Mouse (Mus musculus): ENCODE measurements at regions not wholly inside any gene's neighbourhood (a gene's known extent, or its start where the extent isn't known, plus 50 kb on each side); places are given as distances from the start of the nearest gene placed in this dataset.

DNA sequence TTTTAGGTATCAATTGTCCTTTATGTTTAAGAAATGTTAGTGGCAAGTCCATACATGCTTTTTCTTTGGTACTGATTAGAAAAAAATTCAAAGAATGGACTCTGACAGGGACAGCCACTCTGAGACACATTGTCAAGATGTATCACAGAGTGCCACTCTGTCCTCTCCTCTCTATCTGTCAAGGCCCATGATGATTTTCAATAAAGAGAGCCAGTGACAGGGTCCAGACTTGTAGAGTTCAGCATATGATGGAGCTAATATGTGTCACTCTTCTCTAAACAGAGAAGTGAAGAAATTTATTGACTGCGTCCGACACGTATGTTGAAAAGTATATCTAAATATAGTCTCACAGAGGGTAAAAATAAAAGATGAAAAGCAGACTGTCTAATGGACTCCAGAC is 672.2 kb upstream of the 4930452B06Rik start:
- no peak for DNase-seq

DNA sequence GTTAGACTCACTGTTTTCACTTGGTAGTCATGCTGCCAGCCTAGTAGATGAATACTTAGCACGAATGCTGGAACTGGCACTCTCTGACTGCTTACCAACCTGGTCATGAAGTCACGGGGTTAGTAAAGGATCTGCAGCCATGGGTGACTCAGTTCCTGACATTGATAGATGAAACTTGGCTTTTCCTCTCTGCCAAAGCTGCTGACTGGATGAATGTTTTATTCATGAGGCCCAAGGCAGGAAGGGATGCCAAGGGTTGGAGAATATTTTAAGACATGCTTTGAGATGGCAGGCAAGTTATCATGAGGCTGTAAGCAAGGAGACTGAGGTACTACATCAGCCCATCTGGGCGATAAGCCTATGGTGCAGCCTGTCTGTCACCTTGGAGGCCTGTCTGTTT is 671.1 kb upstream of the 4930452B06Rik start:
- DNase-seq: peak; percentile 7

DNA sequence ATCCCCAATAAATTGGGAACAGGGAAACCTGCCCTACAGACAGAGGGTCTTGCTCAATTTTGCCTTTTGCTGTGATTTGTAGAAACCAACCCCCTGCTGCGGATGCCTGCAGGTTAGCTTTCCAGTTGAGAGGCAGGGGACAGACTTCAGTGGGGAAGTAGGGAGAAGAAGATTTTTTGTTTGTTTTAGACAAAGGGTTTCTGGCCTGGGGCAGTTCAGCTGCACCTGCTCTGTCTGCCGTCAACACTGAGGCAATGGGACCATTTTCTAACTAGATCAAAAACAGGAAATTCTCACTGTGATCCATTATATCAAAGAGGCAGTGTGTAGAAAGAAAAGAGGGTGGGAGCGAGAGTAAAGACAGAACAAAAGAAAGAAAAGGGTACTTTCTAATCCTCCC is 665.6 kb upstream of the 4930452B06Rik start:
- no peak for DNase-seq

DNA sequence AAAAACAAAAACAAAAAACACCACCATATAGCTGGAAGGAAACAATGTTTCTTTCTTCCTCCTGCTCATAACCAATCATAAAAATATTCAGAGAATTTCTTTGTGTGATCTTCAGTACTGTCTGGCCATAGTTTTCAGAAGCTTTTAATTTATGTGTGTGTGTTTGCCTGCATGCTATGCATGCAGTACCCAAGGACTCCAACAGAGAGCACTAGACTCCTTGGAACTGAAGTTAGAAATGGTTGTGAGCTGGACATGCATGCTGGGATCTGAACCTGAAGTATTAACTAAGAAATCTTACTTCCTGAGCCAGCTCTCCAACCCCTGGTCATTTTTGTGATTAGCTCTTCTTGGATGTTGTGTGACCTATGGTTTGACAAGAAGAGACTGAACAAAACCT is 664.7 kb upstream of the 4930452B06Rik start:
- DNase-seq: no peak

DNA sequence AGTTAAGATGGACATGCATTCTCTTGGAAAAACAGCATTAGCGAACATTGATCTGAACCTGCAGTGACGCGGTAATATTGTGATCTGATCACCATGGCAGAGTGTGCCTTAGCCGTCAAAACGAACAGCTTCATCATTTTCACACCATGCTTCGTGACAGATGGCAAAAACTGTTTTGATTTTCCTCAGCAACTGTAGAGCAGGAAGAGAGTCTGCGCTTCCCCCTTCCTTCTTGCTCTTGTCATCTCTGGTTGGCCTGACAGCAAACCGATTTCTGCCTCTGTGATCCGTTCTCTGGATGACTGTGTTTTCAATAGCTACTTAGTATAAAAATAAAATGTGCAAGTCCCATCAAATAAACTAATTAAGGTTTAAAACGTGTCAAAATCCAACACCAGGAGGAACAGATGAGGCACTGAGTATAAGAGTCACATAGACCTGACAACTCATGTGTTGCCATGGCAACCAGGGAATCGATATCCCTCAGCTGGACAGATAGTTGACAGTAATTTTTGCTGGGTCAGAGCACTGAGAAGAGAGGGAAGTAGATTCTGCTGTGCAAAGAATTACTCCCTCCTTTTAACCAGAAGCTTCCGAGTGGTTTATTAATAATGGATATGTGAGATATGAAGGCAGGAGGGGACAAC is 663.9 kb upstream of the 4930452B06Rik start:
- no peak for DNase-seq

DNA sequence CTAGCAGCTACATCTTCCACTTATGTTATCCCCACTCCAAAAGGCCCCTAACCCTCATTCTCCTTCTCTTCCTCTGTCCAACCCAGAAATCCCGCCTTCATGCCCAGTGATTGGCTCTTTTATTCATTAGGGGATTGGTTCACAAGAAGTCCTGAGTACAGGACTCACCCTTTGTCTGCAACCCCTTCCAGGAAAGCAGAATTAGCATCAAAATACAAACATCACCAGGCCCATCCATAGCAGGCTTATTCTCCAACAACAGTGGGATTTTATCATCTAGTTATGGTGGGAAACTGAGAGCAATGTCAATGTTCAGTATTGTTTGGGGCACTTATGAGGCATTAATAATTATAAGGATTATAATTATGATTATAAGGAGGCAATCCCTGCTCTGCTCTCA is 661.3 kb upstream of the 4930452B06Rik start:
- DNase-seq: no peak

DNA sequence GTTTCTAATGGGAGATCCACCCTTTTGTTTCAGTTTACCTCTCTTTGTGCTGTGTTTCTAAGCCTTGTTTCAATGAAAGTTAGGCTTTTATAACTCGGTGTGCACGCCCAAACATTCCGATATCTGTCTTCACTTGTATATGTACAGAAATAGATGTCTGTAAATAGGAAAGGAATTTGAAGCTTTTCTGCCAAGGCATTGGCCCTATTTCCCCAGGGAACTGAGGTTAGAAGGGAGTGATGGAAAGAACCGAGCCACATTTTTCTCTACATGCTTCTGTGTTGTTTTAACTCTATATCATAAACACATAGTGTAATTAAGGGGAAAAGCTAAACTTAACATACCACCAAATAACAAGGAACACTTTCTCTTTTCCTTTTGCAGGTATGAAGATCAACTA is 653.8 kb upstream of the 4930452B06Rik start:
- no peak for DNase-seq

DNA sequence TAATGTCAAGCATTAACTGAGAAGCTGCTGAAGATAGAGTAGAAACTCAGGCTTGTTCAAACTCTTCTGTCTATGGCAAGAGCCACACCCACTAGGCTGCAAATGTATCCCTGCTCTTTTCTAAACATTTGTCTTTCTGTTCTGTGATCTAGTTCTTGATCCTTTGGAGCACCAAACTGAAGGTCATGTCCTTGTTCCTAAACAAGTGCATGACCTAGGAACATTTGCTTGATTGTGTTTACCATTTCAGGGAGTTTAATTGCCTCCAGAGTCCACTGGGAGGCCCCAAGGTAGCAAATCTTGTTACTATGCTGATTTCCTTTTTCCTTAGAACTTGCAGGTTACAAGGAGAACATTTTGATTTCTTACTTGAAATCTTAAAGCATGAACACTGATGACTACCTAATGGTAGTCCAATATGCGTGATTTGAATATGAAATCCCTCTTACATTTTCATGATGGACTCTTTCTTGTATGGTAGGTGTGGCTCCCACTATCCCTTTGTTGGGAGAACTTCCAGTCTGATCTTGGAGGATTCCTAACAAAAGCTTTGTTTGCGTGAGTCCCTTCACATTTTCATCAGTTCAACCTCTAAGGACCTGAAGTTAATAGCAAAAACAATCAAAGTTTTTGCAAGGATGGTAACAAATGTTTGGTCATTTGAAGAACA is 652.9 kb upstream of the 4930452B06Rik start:
- no peak for DNase-seq

DNA sequence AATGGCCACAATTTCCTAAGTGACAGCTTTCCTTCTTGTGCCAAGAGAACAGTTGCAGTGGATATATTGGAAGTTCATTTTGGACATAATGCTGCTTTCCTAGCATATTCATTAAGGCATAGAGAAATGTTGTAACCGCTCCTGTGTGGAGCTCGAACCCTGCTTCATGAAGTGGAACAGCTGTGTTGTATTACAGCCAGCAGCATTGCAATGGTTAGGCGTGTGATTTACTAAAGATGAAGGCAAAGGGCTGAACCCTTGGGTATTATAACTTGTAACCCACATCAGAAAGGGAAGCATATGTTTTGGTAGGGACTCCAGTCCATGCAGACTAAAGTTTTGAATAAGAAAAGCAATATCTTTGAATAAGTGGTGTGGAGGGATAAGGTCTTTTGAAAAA is 649.2 kb upstream of the 4930452B06Rik start:
- no peak for DNase-seq

DNA sequence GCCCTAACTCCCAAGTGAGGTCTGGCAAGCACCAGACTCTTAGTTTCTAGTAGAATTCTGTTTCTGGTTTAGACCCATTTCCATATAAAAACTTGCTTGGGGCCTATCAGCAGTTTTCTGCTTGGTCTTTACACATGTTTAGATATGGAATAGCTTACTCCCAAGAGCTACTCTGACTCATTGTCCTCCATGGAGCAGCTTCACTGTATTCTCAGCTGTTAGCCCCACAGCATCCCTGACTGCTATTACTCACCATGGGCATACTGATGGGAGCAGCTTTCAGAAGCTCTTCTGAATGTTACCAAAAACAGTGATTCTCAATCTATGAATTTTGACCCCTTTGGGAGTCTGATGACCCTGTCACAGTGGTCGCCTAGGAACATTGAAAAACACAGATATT is 630.1 kb upstream of the 4930452B06Rik start:
- DNase-seq: no peak

DNA sequence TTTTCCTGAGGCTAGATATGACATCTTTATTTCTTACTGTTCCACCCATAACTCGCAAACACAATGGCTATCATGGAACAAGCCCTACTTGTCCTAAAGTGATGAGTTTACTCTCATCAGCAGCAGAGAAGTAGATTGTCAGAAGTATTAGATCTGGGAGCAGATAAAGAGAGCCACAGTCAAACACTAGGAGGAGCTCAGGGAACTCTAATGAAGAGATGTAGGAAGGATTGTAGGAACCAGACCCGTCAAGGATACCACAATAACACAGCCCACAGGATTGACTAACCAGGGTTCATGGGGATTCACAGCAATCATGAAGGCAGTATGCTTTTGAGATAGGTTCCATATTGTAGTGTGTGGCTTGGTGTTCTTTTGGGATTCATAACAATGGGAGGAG is 628.5 kb upstream of the 4930452B06Rik start:
- no peak for DNase-seq

DNA sequence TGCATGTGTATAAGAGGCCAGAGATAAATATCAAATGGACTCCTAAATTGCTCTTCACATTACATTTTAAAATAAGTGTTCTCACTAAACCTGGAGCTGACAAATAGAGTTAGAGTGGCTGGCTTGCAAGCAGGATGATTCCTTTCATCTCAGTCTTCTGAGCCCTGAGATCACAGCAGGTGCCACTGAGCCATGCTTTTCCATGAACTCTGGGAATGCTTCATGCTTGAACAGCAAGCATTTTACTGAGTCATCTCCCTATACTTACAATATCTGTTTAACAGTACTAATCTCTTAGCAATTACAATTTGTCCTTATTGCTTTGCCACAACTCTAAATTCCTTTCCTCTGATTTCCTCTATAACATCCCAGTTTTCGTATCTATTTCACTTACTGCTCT is 622.1 kb upstream of the 4930452B06Rik start:
- DNase-seq: no peak

DNA sequence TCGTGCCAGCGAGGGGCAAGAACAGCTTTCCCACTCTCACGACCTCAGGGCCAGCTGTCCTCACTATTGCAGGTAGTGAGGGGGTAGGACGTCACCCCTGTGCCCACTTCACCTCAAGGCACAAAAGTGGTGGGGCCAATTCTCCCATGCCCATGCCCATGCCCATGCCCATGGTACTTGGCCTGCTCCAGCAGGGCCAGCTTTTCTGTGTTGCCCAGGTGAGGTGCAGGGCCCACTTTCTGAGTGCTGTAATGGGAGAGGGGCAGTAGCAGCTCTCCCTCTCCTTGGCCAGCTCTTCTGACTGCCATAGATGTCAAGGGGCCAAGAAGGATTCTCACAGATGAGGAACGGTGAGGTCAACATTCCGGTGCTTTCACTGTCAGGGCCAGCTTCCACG is 619.6 kb upstream of the 4930452B06Rik start:
- DNase-seq: no peak

DNA sequence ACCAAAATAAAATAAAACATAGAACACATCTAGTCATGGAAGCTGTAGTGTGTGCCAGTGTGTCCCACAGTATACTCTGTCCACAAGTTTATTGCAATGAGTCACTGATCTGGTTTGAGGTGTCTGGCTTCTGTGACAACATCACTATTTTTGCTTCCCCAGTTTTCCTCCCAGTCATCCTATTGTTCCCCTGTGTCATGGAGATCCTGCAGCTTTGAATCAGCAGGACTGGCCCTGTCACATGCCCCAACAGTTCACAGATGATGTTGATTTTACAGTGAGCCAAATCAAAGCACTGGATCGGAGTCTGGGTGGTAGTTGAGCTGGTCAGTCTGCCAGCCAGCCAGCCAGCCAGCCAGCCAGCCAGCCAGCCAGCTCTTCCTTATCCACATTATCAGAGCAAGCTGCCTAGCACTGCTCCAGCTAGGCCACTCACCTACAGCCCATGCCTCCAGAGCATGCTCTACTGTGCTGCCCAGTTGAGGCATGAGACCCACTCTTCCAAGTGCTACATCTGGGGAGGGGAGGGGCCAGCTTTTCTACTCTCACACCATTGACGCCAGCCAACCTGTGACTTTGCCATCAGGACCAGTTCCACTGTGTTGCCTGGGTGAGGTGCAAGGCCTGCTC is 619.1 kb upstream of the 4930452B06Rik start:
- DNase-seq: no peak

DNA sequence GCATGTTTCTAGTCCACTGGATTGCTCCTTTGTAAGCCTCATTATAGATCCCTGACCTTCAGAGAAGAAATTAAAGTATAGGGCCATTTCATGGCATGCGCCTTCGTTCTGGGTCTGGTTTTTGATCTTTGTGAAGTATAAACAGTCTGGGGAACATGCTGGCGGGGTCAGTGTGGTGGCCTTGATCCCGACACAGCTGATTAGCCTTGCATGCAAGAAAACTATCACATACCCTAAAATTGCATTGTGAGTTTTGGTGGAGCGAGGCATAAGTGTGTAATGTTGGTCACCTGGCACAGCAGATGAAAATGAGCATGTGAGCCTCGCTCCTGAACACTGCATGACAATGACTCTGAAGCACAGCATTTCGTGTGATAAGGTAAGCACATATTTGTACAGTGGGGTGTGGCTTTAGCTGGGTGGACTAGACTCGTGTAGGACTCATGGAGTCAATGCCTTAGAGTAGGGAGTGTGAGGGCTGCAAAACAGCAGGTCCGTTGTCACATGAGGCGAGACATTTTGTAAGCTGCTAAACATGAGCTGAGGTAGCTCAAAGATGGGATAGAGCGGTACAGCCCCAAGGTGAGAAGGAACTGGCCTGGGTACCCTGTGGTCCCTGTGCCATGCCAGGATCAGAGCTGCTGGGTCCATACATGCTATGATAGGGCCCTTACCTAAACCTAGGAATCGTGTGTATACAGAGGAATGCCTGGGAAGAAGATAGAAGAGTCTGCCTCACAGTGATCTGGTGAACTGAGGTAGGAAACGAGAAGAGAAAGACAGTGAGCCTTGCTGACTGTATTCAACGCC is 601.4 kb upstream of the 4930452B06Rik start:
- DNase-seq: no peak

DNA sequence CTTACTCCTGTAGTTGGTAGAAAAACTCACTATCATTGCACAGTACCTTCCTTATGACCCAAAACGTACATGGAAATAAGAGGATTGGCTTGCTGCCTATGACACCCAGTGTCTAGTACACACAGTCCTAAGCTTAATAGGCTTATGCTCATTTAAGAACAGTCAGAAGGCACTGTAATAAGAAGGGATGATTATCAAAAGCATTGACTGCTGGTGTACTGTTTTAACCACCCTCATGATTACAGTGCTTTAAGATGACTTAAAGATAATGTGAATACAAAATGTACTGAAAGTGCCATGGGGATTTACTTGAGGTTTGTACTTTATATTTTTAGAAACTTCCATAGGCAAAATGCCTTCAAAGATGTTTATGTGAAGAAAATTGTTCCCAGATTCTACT is 586.0 kb upstream of the 4930452B06Rik start:
- DNase-seq: no peak

DNA sequence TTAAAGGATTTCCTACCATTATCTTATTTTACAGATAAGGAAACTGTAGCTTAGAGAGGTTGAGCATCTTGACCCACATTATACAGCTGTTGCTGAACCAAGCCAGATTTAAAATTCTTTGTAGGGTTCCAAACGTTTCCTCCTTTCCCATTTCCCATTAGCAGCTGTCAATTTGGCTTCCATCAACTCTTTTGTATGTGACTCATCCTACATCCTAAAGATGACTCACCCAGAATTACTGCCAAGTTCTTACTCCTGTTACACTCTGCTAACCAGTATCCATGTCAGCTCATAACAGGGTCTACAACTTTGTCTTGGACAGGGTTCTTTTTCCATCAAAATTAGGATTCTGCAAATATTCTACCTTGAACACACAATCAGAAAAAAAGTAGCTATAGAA is 579.2 kb upstream of the 4930452B06Rik start:
- no peak for DNase-seq

DNA sequence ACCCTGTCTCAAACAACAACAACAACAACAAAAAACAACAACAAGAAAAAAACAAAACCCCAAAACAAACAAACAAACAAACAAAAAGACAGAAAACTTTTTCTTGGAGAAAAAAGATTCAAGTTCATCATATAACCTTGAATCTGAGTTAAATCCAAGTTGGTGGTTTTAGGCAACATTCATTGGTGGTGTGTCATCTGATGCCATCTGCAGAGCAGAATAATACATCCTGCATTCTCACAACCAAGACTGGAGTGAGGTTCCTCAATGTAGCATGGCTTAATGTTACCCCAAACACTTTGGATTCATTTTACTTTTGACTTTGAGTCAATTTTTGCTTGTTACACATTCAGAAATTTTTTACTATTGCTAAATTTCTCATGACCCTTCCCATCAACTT is 577.3 kb upstream of the 4930452B06Rik start:
- DNase-seq: no peak

DNA sequence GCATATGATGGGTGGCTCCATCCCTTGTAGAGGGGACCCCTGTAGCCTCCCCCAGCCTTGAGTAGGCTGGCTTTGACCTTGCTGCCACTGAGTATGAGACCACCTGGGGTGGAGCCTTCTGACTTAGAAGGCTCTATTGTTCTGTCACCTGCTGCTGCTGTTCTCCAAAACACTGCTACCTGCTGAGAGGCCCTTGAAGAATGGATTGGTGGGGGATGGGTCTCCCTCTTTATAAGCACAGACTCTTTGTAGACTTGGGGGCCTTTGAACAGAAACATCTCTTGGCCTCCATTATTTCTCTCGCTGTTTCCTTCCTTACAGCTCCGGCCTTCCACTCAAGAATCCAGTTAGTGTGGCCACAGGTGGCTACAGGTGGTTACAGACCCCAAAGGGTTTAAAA is 576.1 kb upstream of the 4930452B06Rik start:
- no peak for DNase-seq

DNA sequence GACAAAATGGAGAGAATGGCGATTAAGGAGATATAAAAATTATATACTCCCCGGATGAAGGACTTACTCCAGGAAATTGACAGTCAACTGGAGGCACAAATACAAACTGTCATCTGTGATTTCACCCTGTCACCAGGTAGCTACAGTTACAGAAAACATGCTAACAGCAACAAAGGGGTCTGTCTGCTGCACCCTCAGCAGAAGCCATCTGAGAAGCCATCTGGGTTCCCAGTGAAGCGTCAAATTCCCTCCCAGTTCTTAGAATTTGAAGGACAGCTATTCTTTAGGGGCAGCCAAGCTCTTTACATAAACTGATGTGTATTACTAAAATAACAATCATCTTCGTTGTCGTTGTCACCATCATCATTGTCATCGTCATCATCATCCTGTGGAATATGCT is 561.6 kb upstream of the 4930452B06Rik start:
- no peak for DNase-seq

DNA sequence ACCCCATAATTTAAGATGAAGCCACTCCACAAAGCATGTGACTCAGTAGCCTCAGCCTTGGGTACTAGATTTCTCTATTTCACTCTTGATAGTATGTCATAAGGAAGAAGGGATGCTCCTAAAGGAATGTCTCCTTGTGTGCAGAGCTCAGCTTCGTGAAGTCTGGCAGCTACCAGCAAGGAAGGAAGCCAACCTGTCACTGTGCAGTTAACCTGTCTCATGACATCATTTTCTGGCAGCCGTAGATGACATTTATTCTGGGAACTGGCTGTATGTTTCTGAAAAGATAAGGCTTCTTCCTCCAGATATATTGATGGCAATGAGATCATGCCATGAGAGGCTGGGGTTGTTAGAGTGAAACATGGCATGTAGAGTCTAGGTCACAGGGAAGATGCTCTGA is 534.2 kb upstream of the 4930452B06Rik start:
- DNase-seq: no peak

DNA sequence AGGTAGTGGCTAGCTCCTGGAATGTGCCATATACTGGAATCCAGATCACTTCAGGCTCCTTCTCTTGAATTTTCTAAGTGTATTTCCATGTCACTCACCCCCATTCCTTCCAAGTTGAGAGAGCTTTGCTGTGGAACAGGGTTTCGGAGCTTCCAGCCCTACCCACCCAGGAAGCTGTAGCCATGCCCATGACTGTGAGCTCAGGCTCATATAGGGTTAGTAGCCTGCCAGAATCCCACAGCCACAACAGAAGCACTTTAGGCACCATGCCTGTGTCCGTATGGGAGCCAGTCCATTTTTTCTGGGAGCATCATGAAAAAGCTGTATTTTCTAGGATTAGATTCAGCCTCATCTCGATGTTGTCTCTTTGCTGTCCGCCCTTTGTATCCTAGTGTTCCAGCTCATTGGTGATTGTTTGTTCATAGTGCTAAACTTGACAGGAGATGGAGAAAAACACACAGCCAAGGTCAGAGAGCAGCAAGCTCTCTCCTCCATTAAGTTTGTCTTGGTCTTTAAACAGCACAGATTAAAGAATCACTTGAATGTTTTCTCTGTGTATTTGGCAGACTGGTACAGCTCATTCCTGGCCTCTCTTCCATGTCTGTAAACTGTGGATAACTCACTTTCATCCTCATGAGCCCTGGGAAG is 526.2 kb upstream of the 4930452B06Rik start:
- DNase-seq: no peak

DNA sequence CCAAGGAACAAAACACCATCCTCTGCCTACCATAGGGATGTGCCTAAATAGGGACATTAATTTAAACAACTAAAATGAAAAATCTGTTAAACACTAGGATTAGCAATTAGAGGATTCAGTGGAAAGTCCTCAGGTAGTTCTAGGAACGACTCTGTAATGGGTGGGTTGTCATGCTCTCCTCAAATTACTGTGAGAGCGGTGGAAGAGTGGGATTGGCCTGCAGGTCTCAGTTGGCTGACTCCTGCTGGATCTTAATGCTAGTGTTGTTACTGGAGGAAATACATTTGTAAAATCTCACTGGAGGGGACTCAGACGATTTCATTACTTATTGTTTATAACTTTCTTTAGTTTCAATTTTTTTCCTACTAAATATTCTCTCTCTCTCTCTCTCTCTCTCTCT is 525.6 kb upstream of the 4930452B06Rik start:
- no peak for DNase-seq
